ENCODE assay signal across 10 mouse cellular contexts in the genomic region with DNA sequence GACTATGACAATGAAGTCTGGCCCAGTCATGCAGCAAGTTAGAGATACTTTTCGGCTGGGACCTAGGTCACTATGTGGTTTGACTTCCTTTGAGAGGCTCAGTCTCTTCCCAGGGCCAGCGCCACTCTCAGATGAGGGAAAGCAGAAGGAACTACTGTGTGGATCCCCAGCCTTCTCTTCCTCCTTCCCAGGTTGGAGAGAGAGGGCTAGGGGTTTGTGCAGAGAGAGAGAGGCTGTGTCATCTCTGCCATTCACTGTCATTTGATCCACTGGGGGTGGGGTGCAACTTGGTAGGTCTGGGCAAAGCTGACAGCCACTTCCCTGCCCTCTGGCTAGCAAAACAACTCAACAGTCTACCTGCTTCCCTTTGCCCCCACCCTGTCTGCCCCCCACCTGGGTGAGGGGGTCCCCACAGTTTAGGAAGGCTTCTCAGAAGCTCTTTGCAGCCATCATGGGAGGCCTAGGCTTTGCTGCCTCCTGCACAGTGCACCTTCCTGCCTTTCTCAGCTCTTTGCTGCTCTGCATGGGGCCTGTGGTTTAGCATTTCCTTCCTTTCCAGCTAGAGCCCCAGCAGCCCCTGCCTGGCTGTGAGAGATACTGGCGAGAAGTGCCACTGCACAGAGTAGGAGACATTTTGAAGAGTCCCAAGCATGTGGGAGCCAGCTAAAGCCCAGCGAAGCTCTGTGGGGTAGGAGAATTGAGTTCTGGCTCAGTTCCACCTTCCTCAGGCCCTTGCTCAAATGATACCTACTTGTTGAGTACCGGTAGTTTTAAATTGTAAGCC. TPM values are rescaled to one million over a fixed set of nuclear protein-coding genes. Genes with fewer than 3 reads are reported as not detected.
A peak's percentile ranks its signal among the peaks of the same experiment; 100 is the strongest.
DNase-seq lines count a peak whose midpoint lies in the region; ATAC-seq and TF ChIP-seq lines count a peak whose summit lies in the region.
"Had no signal": no experiment of that assay in that cellular context is flagged by ENCODE, and none has a peak within 500 bp of the region (broad histone marks: within the 10 kb centered on the region; RNA-seq: fewer than 3 reads in every experiment).

No protein-coding gene starts in this region.

- no peaks in the 10 kb centered on the region for H3K4me1 ChIP-seq in lung, embryonic 14.5 days (ENCODE audit: insufficient read depth)
- no peaks in the 10 kb centered on the region for H3K4me1 ChIP-seq in lung, postnatal 0 days (ENCODE audit: insufficient read depth, low read depth, low read length)
- peaks cover 21% of the 10 kb centered on the region for H3K4me1 ChIP-seq in liver, postnatal 0 days (ENCODE audit: insufficient read depth)
- H3K4me1 ChIP-seq: neural tube, embryonic 13.5 days had no signal

- ATAC-seq in lung, embryonic 14.5 days (ENCODE audit: insufficient read depth): no peak
- ATAC-seq in lung, postnatal 0 days: no peak; the same call in 1 of the 2 replicates
- ATAC-seq in liver, postnatal 0 days: peak; percentile 83
- no peak for ATAC-seq in frontal cortex, adult (ENCODE audit: low TSS enrichment)

- H3K9ac ChIP-seq in lung, embryonic 14.5 days: no peak overlapping the region
- no peak overlapping the region for H3K9ac ChIP-seq in lung, postnatal 0 days (replicated peaks; ENCODE audit: low read depth)
- no peak overlapping the region for H3K9ac ChIP-seq in liver, postnatal 0 days (replicated peaks)
- H3K9ac ChIP-seq: neural tube, embryonic 13.5 days had no signal

- H3K27me3 ChIP-seq in lung, embryonic 14.5 days (ENCODE audit: insufficient read depth, low read length): no peaks in the 10 kb centered on the region
- H3K27me3 ChIP-seq in lung, postnatal 0 days (replicated peaks; ENCODE audit: insufficient read depth, low read length): no peaks in the 10 kb centered on the region
- no peaks in the 10 kb centered on the region for H3K27me3 ChIP-seq in liver, postnatal 0 days (ENCODE audit: insufficient read depth, low read length)
- H3K27me3 ChIP-seq: neural tube, embryonic 13.5 days had no signal

- no peak for TF ChIP-seq EP300 in lung, postnatal 0 days (IDR thresholded peaks at IDR 0.05)
- peak; percentile 25; the same call in 1 of the 2 replicates for TF ChIP-seq EP300 in liver, postnatal 0 days (IDR thresholded peaks at IDR 0.05; ENCODE audit: low read depth)

- H3K36me3 ChIP-seq in lung, embryonic 14.5 days (ENCODE audit: insufficient read depth): no peaks in the 10 kb centered on the region
- H3K36me3 ChIP-seq in lung, postnatal 0 days (ENCODE audit: insufficient read depth, low read length): no peaks in the 10 kb centered on the region
- H3K36me3 ChIP-seq in liver, postnatal 0 days (replicated peaks; ENCODE audit: insufficient read depth, low read length): no peaks in the 10 kb centered on the region; the same call in 1 of the 2 replicates
- H3K36me3 ChIP-seq: neural tube, embryonic 13.5 days had no signal

- WGBS in lung, embryonic 14.5 days: 46% methylated on average over 5 of the region's 5 CpGs
- WGBS in lung, postnatal 0 days: 44% methylated on average over 5 of the region's 5 CpGs
- WGBS in liver, postnatal 0 days (ENCODE audit: insufficient replicate concordance): 24% methylated on average over 5 of the region's 5 CpGs

- H3K4me3 ChIP-seq in lung, embryonic 14.5 days (ENCODE audit: low read depth, low read length): no peak overlapping the region
- H3K4me3 ChIP-seq in lung, postnatal 0 days (ENCODE audit: low read depth, low read length): no peak overlapping the region
- H3K4me3 ChIP-seq in liver, postnatal 0 days (ENCODE audit: low read depth, low read length): no peak overlapping the region
- H3K4me3 ChIP-seq: neural tube, embryonic 13.5 days had no signal

- H3K9me3 ChIP-seq in lung, embryonic 14.5 days (ENCODE audit: low read depth, low read length): no peaks in the 10 kb centered on the region
- no peaks in the 10 kb centered on the region for H3K9me3 ChIP-seq in lung, postnatal 0 days (ENCODE audit: low read length)
- no peaks in the 10 kb centered on the region for H3K9me3 ChIP-seq in liver, postnatal 0 days (ENCODE audit: low read length)

- peak; percentile 7 for DNase-seq in lung, embryonic 14.5 days
- DNase-seq in lung, postnatal 0 days (ENCODE audit: low spot score): no peak
- DNase-seq in embryo, embryonic 11 days: peak; percentile 7
- DNase-seq in liver, postnatal 0 days: peak; percentile 36
- DNase-seq in thymus, postnatal 25 days: peak; percentile 85
- no peak for DNase-seq in adrenal gland, adult 18-20 months (ENCODE audit: low spot score in 2 of 2)
- DNase-seq in cerebellum, adult 11 months: no peak
- DNase-seq: layer of hippocampus, postnatal 36 days had no signal

- TF ChIP-seq CTCF in lung, embryonic 14.5 days (IDR thresholded peaks at IDR 0.05; ENCODE audit: low read depth): no peak
- TF ChIP-seq CTCF in lung, postnatal 0 days (IDR thresholded peaks at IDR 0.05): no peak
- no peak for TF ChIP-seq CTCF in liver, postnatal 0 days (IDR thresholded peaks at IDR 0.05; ENCODE audit: low read depth)

- H3K4me2 ChIP-seq in lung, embryonic 14.5 days: no peak overlapping the region
- H3K4me2 ChIP-seq in lung, postnatal 0 days (replicated peaks; ENCODE audit: low read depth, low read length): no peak overlapping the region
- H3K4me2 ChIP-seq in liver, postnatal 0 days (ENCODE audit: low read depth, low read length): peak overlapping the region; percentile 37
- H3K4me2 ChIP-seq: neural tube, embryonic 13.5 days had no signal

- H3K27ac ChIP-seq in lung, embryonic 14.5 days (ENCODE audit: low read depth): no peak overlapping the region
- no peak overlapping the region for H3K27ac ChIP-seq in lung, postnatal 0 days (ENCODE audit: low read length)
- H3K27ac ChIP-seq in liver, postnatal 0 days (ENCODE audit: low read depth): peak overlapping the region; percentile 63
- H3K27ac ChIP-seq: neural tube, embryonic 13.5 days had no signal

RNA-seq across cellular contexts. Expression of a gene that starts 17.2 kb away (rescaled TPM):
- polyA plus RNA-seq in lung, embryonic 14.5 days (2014; fragmentation: Nextera tagmentation; extraction: Ambion mirVana): 2.5 and 4.0 TPM in 2 replicates
- polyA plus RNA-seq in lung, postnatal 0 days (2015; fragmentation: Nextera tagmentation; extraction: Ambion mirVana): 4.5 and 4.9 TPM in 2 replicates
- polyA plus RNA-seq in liver, postnatal 0 days (2015; fragmentation: Nextera tagmentation; extraction: Ambion mirVana): 9.8 and 12.3 TPM in 2 replicates
- 1 to 10 TPM; 2.4 to 3.6 TPM for total RNA-seq in adrenal gland, adult 18-20 months (2021)

RNA-seq across cellular contexts. Expression of a gene that starts 34.5 kb away (rescaled TPM):
- polyA plus RNA-seq in lung, embryonic 14.5 days (2014; fragmentation: Nextera tagmentation; extraction: Ambion mirVana): not detected in 2 replicates
- not detected in 2 replicates for polyA plus RNA-seq in lung, postnatal 0 days (2015; fragmentation: Nextera tagmentation; extraction: Ambion mirVana)
- not detected in 2 replicates for polyA plus RNA-seq in liver, postnatal 0 days (2015; fragmentation: Nextera tagmentation; extraction: Ambion mirVana)
- total RNA-seq in adrenal gland, adult 18-20 months (2021): not detected
- total RNA-seq: layer of hippocampus, postnatal 36 days had no signal

Comparison
In these comparisons a context has a peak if more than half of its experiments do, and no peak if none do; other contexts are left out.
1. DNase-seq: peak in lung, embryonic 14.5 days (single experiment), embryo, embryonic 11 days (single experiment), liver, postnatal 0 days (single experiment) and thymus, postnatal 25 days (single experiment); none in lung, postnatal 0 days (single experiment), adrenal gland, adult 18-20 months (0 of 2) and cerebellum, adult 11 months (single experiment).